Mouse (Mus musculus) hindbrain, embryonic 16.5 days (tissue): ENCODE measurements around the gene Eng. TPM values are rescaled to one million over a fixed set of nuclear protein-coding genes. Genes with fewer than 3 reads are reported as not detected.
A peak's percentile ranks its signal among the peaks of the same experiment; 100 is the strongest.

ENCODE experiments used
- ATAC-seq: fragments of 200-750 bp; cut with Nextera tagmentation; 2 replicates; pipeline ENCODE4 v1.8.0; 2017; ENCODE audit warnings: moderate TSS enrichment, moderate library complexity
- H3K27ac ChIP-seq: fragments of 300-500 bp; sonication (generic); 2 replicates; pipeline ENCODE4 v1.5.1; 2014; ENCODE audit warnings: low read depth, mild to moderate bottlenecking, control low read depth, low read length, moderate library complexity
- H3K27me3 ChIP-seq: fragments of 300-500 bp; sonication (generic); replicated peaks from 2 replicates; pipeline ENCODE4 v1.6.1; 2014; ENCODE audit warnings: low read length; ENCODE audit not compliant: control insufficient read depth, insufficient read depth
- H3K36me3 ChIP-seq: fragments of 300-500 bp; sonication (generic); 2 replicates; pipeline ENCODE4 v1.6.1; 2014; ENCODE audit warnings: mild to moderate bottlenecking, low read length, moderate library complexity, mixed read lengths; ENCODE audit not compliant: control insufficient read depth, insufficient read depth
- H3K4me1 ChIP-seq: fragments of 300-500 bp; sonication (generic); 2 replicates; pipeline ENCODE4 v1.6.1; 2014; ENCODE audit warnings: low read depth, low read length; ENCODE audit not compliant: control insufficient read depth, insufficient read depth
- H3K4me2 ChIP-seq: fragments of 300-500 bp; sonication (generic); 2 replicates; pipeline ENCODE4 v1.6.1; 2014; ENCODE audit warnings: mild to moderate bottlenecking, low read length, control low read depth, moderate library complexity
- H3K4me3 ChIP-seq: fragments of 300-500 bp; sonication (generic); 2 replicates; pipeline ENCODE4 v1.5.1; 2014; ENCODE audit warnings: mild to moderate bottlenecking, low read length, control low read depth, moderate library complexity
- H3K9ac ChIP-seq: fragments of 300-500 bp; sonication (generic); 2 replicates; pipeline ENCODE4 v1.6.1; 2014; ENCODE audit warnings: low read depth, mild to moderate bottlenecking, control low read depth, low read length, moderate library complexity
- H3K9me3 ChIP-seq: fragments of 300-500 bp; sonication (generic); 2 replicates; pipeline ENCODE4 v1.6.1; 2014; ENCODE audit warnings: mild to moderate bottlenecking, low read length, moderate library complexity; ENCODE audit not compliant: control insufficient read depth
- WGBS: fragments of 180-500 bp; shearing (Covaris S2); extraction: QIAGEN DNeasy Blood & Tissue Kit; methylation state at CpG from one replicate; pipeline ENCODE4 v1.1.7; 2014; 5-methylcytosine and 5-hydroxymethylcytosine counted together
- polyA plus RNA-seq: library from polyadenylated mRNA; unstranded; fragments of >200 nt; fragmentation: Nextera tagmentation; extraction: Ambion mirVana; gene quantifications from 2 replicates; pipeline ENCODE4 v1.2.1, GENCODE M21; 2015

The Eng gene
- polyA plus RNA-seq, 1 experiment from 2014 or later: 34.2 TPM

DNA sequence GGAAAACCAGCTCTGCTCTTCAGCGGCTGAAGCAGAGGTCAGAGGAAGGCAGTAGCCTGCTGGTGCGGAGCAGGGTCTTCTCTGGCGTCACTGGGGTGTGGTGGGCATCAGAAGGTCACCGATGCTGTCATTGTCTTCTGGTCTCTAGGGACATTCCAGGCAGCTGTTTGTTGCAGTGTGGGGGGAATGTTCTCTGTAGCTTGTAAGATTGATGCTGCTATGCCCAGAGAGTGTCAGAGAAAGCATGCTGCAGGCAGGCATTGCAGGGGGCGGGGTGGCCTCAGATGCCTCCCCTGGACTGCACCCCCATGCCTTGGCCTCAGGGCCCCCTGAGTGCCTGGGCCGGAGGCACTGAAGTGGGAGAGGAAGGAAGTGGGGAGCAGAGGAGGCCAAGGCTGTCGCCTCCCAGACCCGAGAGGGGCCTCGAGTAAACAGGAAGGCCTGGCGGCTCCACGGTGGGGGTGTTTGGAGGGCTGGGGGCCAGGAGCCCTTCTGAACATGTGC is 8.6 kb upstream of the Eng start:
- Histone ChIP-seq H3K9ac (peak overlapping the region; percentile 23; the same call in 1 of the 2 replicates), H3K4me1 (no peaks in the 10 kb centered on the region; the same call in 1 of the 2 replicates), H3K27me3 (no peaks in the 10 kb centered on the region), H3K4me2 (no peak overlapping the region), H3K27ac (0 out of 2 replicates have a peak overlapping the region, but pooled peaks have one; percentile 44), H3K4me3 (no peak overlapping the region), H3K9me3 (no peaks in the 10 kb centered on the region), H3K36me3 (peaks cover 5% of the 10 kb centered on the region)
- 31% methylated on average over 11 of the region's 11 CpGs for WGBS
- ATAC-seq: no peak

DNA sequence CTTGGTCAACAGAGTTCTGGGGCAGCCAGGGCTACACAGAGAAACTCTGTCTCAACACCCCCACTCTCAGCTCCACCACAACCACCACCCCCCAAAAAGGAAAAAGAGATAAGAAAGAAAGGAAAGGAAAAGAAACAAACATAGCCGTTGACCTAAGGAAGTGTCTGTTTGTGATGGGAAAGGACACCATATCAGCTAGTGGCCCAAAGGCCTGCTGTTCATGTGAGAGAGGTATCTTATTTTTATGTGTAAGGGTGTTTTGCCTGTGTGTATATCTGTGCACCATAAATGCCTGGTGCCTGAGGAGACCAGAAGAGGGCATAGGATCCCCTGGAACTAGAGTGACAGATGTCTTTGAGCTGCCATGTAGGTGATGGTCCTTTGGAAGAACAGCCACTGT is 6.8 kb upstream of the Eng start:
- no peak overlapping the region for H3K4me2 ChIP-seq
- 91% methylated on average over 1 of the region's 1 CpGs for WGBS
- no peaks in the 10 kb centered on the region for H3K9me3 ChIP-seq
- H3K27me3 ChIP-seq: no peaks in the 10 kb centered on the region
- H3K9ac ChIP-seq: no peak overlapping the region
- no peak overlapping the region for H3K4me3 ChIP-seq
- no peak for ATAC-seq
- no peaks in the 10 kb centered on the region for H3K4me1 ChIP-seq
- no peaks in the 10 kb centered on the region for H3K36me3 ChIP-seq
- no peak overlapping the region for H3K27ac ChIP-seq

DNA sequence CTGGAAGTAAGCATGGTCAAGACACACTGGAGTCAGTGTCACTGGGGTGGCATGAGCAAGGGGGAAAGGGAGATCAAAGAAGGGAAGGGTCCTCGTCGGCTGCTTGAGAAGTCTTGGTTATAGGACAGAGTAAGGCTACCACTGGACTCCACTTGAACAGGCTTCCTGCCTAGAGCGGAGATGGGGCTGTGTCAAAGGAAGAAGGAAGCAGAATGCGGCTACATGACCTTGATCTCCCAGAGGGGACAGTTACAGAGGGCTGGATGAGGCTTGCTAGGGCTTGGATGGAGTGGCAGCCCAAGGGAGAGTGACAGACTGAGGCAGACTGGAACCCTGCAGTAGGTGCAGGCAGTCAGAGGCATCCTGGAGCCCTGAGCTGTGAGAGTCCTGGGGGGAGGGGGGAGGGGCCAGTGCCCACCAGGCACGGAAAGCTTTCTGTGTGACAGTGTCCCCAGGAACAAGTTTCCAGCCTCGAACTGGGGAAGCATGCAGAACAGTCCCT is 5.8 kb upstream of the Eng start:
- Histone ChIP-seq H3K4me1 (no peaks in the 10 kb centered on the region), H3K27ac (no peak overlapping the region), H3K36me3 (no peaks in the 10 kb centered on the region), H3K4me3 (no peak overlapping the region), H3K27me3 (no peaks in the 10 kb centered on the region), H3K9me3 (no peaks in the 10 kb centered on the region), H3K4me2 (no peak overlapping the region), H3K9ac (no peak overlapping the region)
- 57% methylated on average over 6 of the region's 6 CpGs for WGBS
- no peak for ATAC-seq

DNA sequence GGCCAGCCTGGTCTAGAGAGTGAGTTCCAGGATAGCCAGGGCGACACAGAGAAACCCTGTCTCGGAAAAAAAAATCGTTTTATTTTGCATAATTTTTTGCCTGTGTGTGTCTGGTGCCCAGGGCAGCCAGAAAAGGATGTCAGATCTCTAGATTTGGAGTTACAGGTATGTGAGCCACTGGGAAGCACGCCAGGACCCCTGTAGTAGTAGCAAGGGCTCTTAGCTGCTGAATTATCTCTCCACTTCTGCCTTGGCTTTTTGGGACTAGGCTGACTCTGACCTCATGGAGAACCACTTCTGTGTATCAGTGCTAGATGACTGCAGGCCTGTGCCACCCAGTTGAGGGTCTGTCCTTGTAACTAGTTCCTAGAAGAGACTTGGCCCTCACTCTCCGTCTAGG is 4.6 kb upstream of the Eng start:
- Histone ChIP-seq H3K4me2 (no peak overlapping the region), H3K36me3 (no peaks in the 10 kb centered on the region), H3K27me3 (no peaks in the 10 kb centered on the region), H3K4me1 (no peaks in the 10 kb centered on the region), H3K9ac (no peak overlapping the region), H3K9me3 (no peaks in the 10 kb centered on the region), H3K27ac (no peak overlapping the region), H3K4me3 (no peak overlapping the region)
- WGBS: 81% methylated on average over 5 of the region's 5 CpGs
- ATAC-seq: no peak

DNA sequence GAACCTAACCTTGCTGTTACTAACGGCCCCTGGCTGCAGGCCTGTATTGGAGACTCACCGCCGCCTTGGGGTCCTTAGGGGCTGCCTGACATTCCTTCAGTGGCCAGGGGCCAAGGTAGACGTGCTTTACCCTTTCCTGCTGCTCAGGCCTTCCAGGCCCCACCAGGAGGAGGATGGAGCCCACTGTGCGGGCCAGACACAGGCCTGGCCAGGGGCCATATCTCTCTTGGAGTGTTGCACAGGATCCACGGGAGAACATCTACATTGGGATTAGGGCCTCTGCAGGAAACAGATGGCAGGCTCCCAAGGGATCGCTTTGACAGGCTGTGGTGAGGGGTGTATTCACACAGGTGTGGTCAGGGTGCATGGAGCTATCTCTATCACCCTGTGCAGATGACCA is 3.6 kb upstream of the Eng start:
- no peak overlapping the region for H3K27ac ChIP-seq
- ATAC-seq: no peak
- H3K27me3 ChIP-seq: no peaks in the 10 kb centered on the region
- H3K36me3 ChIP-seq: no peaks in the 10 kb centered on the region
- no peak overlapping the region for H3K4me2 ChIP-seq
- H3K4me1 ChIP-seq: no peaks in the 10 kb centered on the region
- 57% methylated on average over 7 of the region's 7 CpGs for WGBS
- H3K9ac ChIP-seq: no peak overlapping the region
- no peak overlapping the region for H3K4me3 ChIP-seq
- no peaks in the 10 kb centered on the region for H3K9me3 ChIP-seq

DNA sequence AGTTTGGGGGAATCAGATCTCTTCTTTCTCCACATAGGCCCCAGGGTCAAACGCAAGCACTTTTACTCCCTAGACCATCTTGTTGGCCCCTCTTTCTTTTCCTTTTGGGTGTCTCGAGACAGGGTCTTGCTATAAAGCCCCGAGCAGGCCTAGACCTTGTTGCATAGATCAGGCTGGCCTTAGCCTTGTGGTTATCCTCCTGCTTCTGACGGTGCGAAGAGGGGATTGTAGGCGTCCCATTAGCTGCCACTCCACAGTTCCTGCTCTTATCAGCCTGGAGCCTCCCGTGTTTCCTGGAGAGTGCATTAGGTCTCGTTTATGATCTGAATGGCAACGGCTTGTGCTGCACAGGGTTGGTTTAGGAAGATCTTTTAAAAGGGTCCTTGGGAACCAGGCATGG is 2.3 kb upstream of the Eng start:
- ATAC-seq: no peak
- Histone ChIP-seq H3K4me1 (no peaks in the 10 kb centered on the region), H3K27me3 (no peaks in the 10 kb centered on the region), H3K36me3 (no peaks in the 10 kb centered on the region), H3K4me3 (no peak overlapping the region), H3K9me3 (no peaks in the 10 kb centered on the region), H3K4me2 (no peak overlapping the region), H3K27ac (no peak overlapping the region), H3K9ac (no peak overlapping the region)
- WGBS: 87% methylated on average over 9 of the region's 9 CpGs

DNA sequence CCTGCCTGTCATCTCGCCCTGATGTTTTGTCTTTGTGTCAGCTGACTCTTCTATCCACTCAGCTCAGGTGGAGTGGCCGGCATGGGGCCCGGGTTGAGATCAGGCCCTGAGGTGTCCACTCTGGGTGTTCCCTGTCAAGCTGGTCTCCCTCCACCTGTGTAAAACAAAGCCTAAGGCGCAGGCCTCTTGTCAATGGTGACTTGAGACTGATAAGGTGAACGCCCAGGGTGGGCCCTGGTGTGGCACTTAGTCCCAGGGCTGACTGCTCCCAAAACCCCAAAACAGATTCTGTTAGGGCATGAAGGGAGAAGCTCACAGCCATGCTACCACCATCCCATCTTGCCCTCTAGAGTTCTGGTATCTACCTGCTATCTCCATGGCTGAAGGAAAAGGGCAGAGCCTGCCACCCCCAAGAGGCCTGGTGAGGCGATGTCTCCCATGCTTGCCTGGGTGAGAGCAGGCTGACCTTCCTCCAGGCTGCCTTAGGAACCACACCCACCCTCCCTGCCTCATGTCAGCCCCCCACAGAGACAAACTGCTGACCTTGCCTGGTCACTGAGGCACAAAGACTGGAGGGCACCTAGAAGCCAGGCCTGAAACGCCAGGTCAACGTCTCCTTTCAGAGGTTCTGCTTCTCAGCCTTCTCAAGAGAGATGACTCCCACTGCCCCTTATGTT is 1.5 kb upstream of the Eng start:
- WGBS: 85% methylated on average over 8 of the region's 8 CpGs

DNA sequence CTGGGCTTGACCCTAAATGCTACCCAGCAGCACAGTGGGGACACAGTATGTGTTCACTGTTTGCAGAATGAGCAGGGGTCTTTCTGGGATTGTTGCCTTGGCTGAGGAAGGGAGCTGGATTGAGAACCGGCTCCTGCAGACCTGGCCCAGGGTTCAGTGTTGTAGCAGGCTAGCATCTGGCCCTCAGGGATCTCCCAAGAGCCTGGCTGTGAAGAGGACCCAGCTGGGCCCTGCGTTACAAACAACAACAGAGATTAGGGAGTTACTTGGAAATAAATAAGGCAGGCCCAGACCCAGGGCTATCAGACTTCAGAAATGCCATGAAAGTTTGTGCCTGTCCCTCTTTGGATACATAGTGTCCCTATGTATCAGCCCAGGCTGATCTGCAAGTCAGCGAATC is 748 bp upstream of the Eng start:
- Histone ChIP-seq H3K4me2 (no peak overlapping the region), H3K9ac (no peak overlapping the region), H3K27me3 (no peaks in the 10 kb centered on the region), H3K36me3 (no peaks in the 10 kb centered on the region), H3K4me3 (no peak overlapping the region), H3K27ac (no peak overlapping the region), H3K4me1 (no peaks in the 10 kb centered on the region), H3K9me3 (no peaks in the 10 kb centered on the region)
- no peak for ATAC-seq
- WGBS: 66% methylated on average over 3 of the region's 3 CpGs

More for the DNA sequence above, 1.5 kb upstream of the Eng start:
- H3K4me1 ChIP-seq: no peaks in the 10 kb centered on the region
- H3K4me3 ChIP-seq: no peak overlapping the region
- no peak for ATAC-seq
- no peak overlapping the region for H3K27ac ChIP-seq
- H3K27me3 ChIP-seq: no peaks in the 10 kb centered on the region
- H3K4me2 ChIP-seq: no peak overlapping the region
- H3K9me3 ChIP-seq: no peaks in the 10 kb centered on the region
- H3K36me3 ChIP-seq: no peaks in the 10 kb centered on the region
- H3K9ac ChIP-seq: no peak overlapping the region

DNA sequence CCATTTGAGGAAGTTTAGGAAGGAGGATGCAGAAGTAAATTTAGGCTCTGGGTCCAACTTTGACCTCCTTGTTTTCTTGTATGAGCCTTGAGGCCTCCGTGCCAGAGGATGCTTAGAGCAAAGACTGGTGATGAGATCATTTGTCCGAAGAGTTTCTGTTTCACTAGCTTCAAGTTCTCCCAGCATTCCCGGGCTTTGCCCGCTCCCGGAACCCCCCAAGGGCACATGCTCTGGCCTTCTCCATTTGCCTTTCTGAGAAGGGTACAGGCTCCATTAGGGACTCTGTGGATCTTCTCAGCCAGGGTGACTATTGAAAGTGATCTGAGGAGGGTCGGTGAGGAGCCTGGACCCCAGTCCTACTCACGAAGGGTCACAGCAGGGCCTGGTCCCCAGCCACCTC is 971 bp downstream of the Eng start:
- H3K4me3 ChIP-seq: peak overlapping the region; percentile 26
- no peak overlapping the region; the same call in 1 of the 2 replicates for H3K27ac ChIP-seq
- WGBS: 83% methylated on average over 7 of the region's 7 CpGs
- no peaks in the 10 kb centered on the region for H3K4me1 ChIP-seq
- H3K27me3 ChIP-seq: no peaks in the 10 kb centered on the region
- no peak for ATAC-seq
- no peaks in the 10 kb centered on the region for H3K36me3 ChIP-seq
- no peaks in the 10 kb centered on the region for H3K9me3 ChIP-seq
- peak overlapping the region; percentile 13 for H3K4me2 ChIP-seq
- H3K9ac ChIP-seq: no peak overlapping the region
